Mouse (Mus musculus): ENCODE data around the gene Tsfm.
"Not testable (repeated sequence)": the region's sequence is repeated elsewhere in the genome, so short reads cannot be mapped to it uniquely, and the experiment has no call there.

Gene Tsfm

GRCm38 (mm10) chr10:127063913-127064870 lies 33.6 kb upstream of the Tsfm start:
- DNase-seq (ENCODE audit: low spot score in 2 of 2), result no peak

- peak; percentile 99 for DNase-seq (ENCODE audit: low spot score in 2 of 2)
Measured at GRCm38 (mm10) chr10:127063239-127063872, 32.7 kb upstream of the Tsfm start, which contains the start of gene Cdk4. Gene Cdk4, plus strand, starts transcription at chr10:127063534.

- DNase-seq (ENCODE audit: low spot score in 2 of 2), result no peak
Measured at GRCm38 (mm10) chr10:127062503-127062902, 31.9 kb upstream of the Tsfm start.

GRCm38 (mm10) chr10:127062101-127062500 lies 31.5 kb upstream of the Tsfm start:
- DNase-seq (ENCODE audit: low spot score in 2 of 2), result not testable (repeated sequence)

GRCm38 (mm10) chr10:127061513-127061912 lies 30.9 kb upstream of the Tsfm start:
- no peak for DNase-seq (ENCODE audit: low spot score in 2 of 2)

GRCm38 (mm10) chr10:127061085-127061484 lies 30.4 kb upstream of the Tsfm start:
- DNase-seq (ENCODE audit: low spot score in 2 of 2), result no peak

- peak in 1 of 2 experiments; percentile 52 for DNase-seq (ENCODE audit: low spot score in 2 of 2)
Measured at GRCm38 (mm10) chr10:127059968-127060916, 29.6 kb upstream of the Tsfm start, which contains the start of gene March9. Gene March9, minus strand, starts transcription at chr10:127060184.

GRCm38 (mm10) chr10:127059174-127059967 lies 28.7 kb upstream of the Tsfm start:
- no peak for DNase-seq (ENCODE audit: low spot score in 2 of 2)

GRCm38 (mm10) chr10:127058708-127059107 lies 28.1 kb upstream of the Tsfm start:
- no peak for DNase-seq (ENCODE audit: low spot score in 2 of 2)

- peak in 1 of 2 experiments; percentile 77 for DNase-seq (ENCODE audit: low spot score in 2 of 2)
Measured at GRCm38 (mm10) chr10:127058161-127058560, 27.5 kb upstream of the Tsfm start.

- DNase-seq (ENCODE audit: low spot score in 2 of 2), result no peak
Measured at GRCm38 (mm10) chr10:127056490-127056889, 25.9 kb upstream of the Tsfm start.

- no peak for DNase-seq (ENCODE audit: low spot score in 2 of 2)
Measured at GRCm38 (mm10) chr10:127055406-127055805, 24.8 kb upstream of the Tsfm start.

GRCm38 (mm10) chr10:127054646-127055045 lies 24.0 kb upstream of the Tsfm start:
- DNase-seq (ENCODE audit: low spot score in 2 of 2), result no peak

GRCm38 (mm10) chr10:127050119-127050474 lies 19.5 kb upstream of the Tsfm start:
- DNase-seq (ENCODE audit: low spot score in 2 of 2), result no peak

- no peak for DNase-seq (ENCODE audit: low spot score in 2 of 2)
Measured at GRCm38 (mm10) chr10:127049395-127050118, 18.9 kb upstream of the Tsfm start.

- DNase-seq (ENCODE audit: low spot score in 2 of 2), result no peak
Measured at GRCm38 (mm10) chr10:127048608-127049394, 18.2 kb upstream of the Tsfm start.

GRCm38 (mm10) chr10:127047954-127048353 lies 17.3 kb upstream of the Tsfm start, which contains the start of gene Cyp27b1:
Gene Cyp27b1, plus strand, starts transcription at chr10:127048250.
- DNase-seq (ENCODE audit: low spot score in 2 of 2), result no peak

GRCm38 (mm10) chr10:127043187-127043586 lies 12.5 kb upstream of the Tsfm start:
- DNase-seq (ENCODE audit: low spot score in 2 of 2), result no peak

GRCm38 (mm10) chr10:127042468-127043115 lies 12.0 kb upstream of the Tsfm start:
- no peak for DNase-seq (ENCODE audit: low spot score in 2 of 2)

All from urinary bladder, postnatal 4 days (tissue).